Mouse (Mus musculus) embryonic facial prominence, embryonic 15.5 days (tissue): ENCODE measurements around the gene Arid3c. TPM values are rescaled to one million over a fixed set of nuclear protein-coding genes. Genes with fewer than 3 reads are reported as not detected.

ENCODE experiments used
- ATAC-seq: fragments of 200-750 bp; cut with Nextera tagmentation; 2 replicates; pipeline ENCODE4 v1.8.0; 2017; ENCODE audit warnings: low read depth, moderate TSS enrichment; ENCODE audit not compliant: insufficient number of reproducible peaks, low FRiP score, low TSS enrichment
- H3K27ac ChIP-seq: fragments of 300-500 bp; sonication (generic); replicated peaks from 2 replicates; pipeline ENCODE4 v1.5.1; 2015; ENCODE audit warnings: mild to moderate bottlenecking, inconsistent platforms
- H3K27me3 ChIP-seq: fragments of 300-500 bp; sonication (generic); 2 replicates; pipeline ENCODE4 v1.6.1; 2015; ENCODE audit warnings: inconsistent platforms
- H3K36me3 ChIP-seq: fragments of 300-500 bp; sonication (generic); 2 replicates; pipeline ENCODE4 v1.6.1; 2015; ENCODE audit warnings: mild to moderate bottlenecking, inconsistent platforms
- H3K4me1 ChIP-seq: fragments of 300-500 bp; sonication (generic); 2 replicates; pipeline ENCODE4 v1.6.1; 2015; ENCODE audit warnings: inconsistent platforms
- H3K4me2 ChIP-seq: fragments of 300-500 bp; sonication (generic); replicated peaks from 2 replicates; pipeline ENCODE4 v1.6.1; 2015; ENCODE audit warnings: mild to moderate bottlenecking, inconsistent platforms
- H3K4me3 ChIP-seq: fragments of 300-500 bp; sonication (generic); replicated peaks from 2 replicates; pipeline ENCODE4 v1.5.1; 2015; ENCODE audit warnings: mild to moderate bottlenecking, inconsistent platforms
- H3K9ac ChIP-seq: fragments of 300-500 bp; sonication (generic); 2 replicates; pipeline ENCODE4 v1.6.1; 2015; ENCODE audit warnings: inconsistent platforms
- H3K9me3 ChIP-seq: fragments of 300-500 bp; sonication (generic); replicated peaks from 2 replicates; pipeline ENCODE4 v1.6.1; 2016; ENCODE audit warnings: inconsistent platforms
- WGBS: fragments of 180-500 bp; shearing (Covaris S2); methylation state at CpG from one replicate; pipeline ENCODE4 v1.1.7; 2015; 5-methylcytosine and 5-hydroxymethylcytosine counted together
- polyA plus RNA-seq: library from polyadenylated mRNA; unstranded; fragments of >200 nt; fragmentation: Nextera tagmentation; extraction: Ambion mirVana; gene quantifications from 2 replicates; pipeline ENCODE4 v1.2.1, GENCODE M21; 2015

The Arid3c gene
- polyA plus RNA-seq, 1 experiment from 2014 or later: 0.16 TPM

DNA sequence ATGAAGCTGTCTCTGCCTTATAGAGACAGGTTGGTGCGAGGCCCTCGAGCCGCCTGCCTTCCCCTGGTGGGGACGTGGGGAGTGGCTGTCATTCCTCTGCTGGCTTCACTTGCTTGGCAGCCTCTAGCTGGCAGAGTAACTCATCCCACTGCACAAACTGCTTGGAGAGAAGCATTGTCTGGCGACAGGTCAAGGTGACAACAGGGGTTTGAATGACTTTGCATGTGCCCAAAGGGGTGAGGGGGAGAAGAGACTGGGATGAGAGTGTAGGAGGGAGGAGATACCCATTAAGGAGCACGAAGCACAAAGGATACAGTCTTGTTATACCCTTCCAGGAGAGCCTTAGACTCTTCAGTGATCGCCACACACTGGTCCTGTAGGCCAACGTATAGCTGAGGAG is 15.9 kb downstream of the Arid3c start:
- peaks cover 45% of the 10 kb centered on the region for H3K4me1 ChIP-seq
- no peak overlapping the region for H3K27ac ChIP-seq
- 74% methylated on average over 8 of the region's 8 CpGs for WGBS
- H3K9ac ChIP-seq: no peak overlapping the region
- no peaks in the 10 kb centered on the region for H3K9me3 ChIP-seq
- H3K4me3 ChIP-seq: no peak overlapping the region
- H3K36me3 ChIP-seq: peaks cover 35% of the 10 kb centered on the region
- no peaks in the 10 kb centered on the region for H3K27me3 ChIP-seq
- no peak overlapping the region for H3K4me2 ChIP-seq
- ATAC-seq: no peak; the same call in 1 of the 2 replicates

DNA sequence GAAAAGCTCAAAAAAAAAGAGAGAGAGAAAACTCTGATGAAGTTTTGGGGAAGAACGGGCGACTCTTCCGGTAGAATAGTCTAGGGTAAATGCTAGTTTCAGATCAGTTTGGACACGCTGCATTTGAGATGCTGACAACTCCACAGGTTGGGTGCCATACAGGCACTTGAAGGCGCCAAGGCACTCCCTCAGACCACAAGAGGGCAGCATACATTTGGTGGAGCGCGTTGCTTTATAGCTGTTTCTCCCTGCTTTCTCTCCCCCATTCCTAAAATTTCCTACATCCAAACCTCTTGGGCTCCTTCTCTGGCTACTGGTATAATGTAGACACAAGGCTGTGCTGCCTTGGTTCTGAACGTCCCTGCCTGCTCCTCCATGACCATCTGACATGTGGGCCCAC is 16.7 kb downstream of the Arid3c start:
- no peaks in the 10 kb centered on the region for H3K9me3 ChIP-seq
- no peak overlapping the region for H3K27ac ChIP-seq
- no peaks in the 10 kb centered on the region for H3K27me3 ChIP-seq
- H3K4me3 ChIP-seq: peak overlapping the region; percentile 81
- WGBS: 9% methylated on average over 8 of the region's 8 CpGs
- H3K4me2 ChIP-seq: peak overlapping the region; percentile 92
- H3K36me3 ChIP-seq: peaks cover 29% of the 10 kb centered on the region
- H3K9ac ChIP-seq: no peak overlapping the region
- H3K4me1 ChIP-seq: peaks cover 45% of the 10 kb centered on the region
- no peak for ATAC-seq

DNA sequence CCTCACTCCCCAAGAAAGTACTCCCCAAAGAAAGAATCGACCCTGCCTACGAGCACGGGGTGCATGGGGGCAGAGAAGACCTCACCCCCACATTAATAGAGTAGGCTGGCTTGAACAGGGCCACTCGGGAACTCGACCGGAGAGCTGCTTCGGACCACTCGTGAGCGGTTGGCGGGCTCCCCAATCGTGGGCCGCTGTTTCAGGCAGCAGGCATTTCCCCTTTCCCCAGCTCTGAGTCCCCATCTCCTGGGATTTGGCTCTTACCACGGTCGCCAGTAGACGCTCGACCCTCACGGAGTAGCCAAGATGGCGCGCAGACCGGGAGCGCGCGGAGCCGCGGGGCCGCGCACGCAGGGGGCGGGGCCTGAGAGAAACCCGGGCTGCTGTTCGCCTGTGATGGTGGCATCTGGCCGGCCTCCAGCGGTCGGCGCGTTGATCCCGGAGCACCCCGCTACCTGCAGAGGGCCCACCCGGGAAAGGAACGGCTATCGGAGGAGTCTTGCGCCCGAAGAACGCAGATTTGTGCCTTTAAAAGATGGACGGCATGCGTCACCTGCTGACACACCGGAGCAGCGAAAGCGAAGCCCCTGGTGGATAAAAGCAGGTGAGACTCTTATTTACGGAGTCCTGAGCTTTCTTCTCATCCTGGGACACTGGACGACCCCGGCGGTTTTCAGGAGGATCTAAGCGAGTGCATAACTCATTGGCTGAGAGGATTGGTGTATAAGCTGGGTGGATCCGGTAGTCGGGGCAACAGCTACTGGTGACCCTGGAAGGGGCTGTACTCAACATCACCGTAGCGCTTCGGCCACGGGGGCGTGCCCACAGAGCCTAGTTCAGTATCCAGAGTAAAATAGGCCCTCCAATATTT is 17.5 kb downstream of the Arid3c start, which contains the start of gene Rpp25l:
TSS of gene Rpp25l (minus strand) at position 338 of the 871 bp plus-strand sequence.
- ATAC-seq: peak; percentile 26; the same call in 1 of the 2 replicates
- H3K4me1 ChIP-seq: peaks cover 45% of the 10 kb centered on the region
- no peaks in the 10 kb centered on the region for H3K9me3 ChIP-seq
- H3K4me3 ChIP-seq: peak within 1 kb of the TSS; percentile 81
- H3K27me3 ChIP-seq: no peaks in the 10 kb centered on the region
- H3K4me2 ChIP-seq: peak within 1 kb of the TSS; percentile 92
- H3K36me3 ChIP-seq: peaks cover 20% of the 10 kb centered on the region; the same call in 1 of the 2 replicates
- peak within 1 kb of the TSS; percentile 96 for H3K9ac ChIP-seq
- peak within 1 kb of the TSS; percentile 69 for H3K27ac ChIP-seq
- WGBS: 0% methylated on average over 61 of the region's 61 CpGs

DNA sequence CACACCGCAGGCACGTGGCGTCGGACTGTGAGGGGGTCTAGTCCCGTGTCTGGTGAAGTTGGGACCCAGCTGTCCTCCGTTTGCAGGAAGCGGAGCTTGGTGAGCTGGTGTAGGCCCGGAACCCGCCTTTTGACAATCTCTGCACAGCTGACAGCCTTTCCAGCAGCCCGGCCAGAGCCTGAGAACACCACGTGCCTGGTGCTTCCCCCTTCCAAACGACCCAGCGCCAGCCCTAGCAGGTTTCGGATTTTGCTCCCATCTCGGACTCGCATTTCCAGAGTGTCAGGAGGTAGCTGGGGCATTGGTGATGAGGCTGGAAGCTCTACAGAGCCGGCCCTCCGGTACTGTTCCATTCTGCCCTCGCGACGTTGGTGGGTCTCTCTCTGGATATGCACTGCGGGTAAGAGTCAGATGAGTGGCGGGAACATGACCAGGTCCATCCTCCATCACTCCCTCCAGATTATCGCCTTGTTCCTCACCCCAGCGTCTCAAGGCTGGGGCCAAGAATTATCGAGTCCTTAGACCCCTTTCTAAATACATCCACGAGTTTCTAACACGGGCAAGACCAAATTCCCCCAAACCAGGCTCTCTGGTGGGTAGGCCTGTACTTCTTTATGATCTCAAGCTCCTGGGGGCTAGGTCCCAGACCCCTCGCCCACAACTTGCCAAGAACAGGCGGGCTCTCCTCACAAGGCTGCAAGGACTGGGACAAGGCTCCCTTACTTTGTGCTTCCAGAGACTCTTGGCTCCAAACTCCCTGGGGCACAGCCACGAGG is 18.3 kb downstream of the Arid3c start:
- no peaks in the 10 kb centered on the region for H3K27me3 ChIP-seq
- no peaks in the 10 kb centered on the region for H3K9me3 ChIP-seq
- H3K36me3 ChIP-seq: peaks cover 12% of the 10 kb centered on the region; the same call in 1 of the 2 replicates
- H3K27ac ChIP-seq: peak overlapping the region; percentile 69
- H3K4me3 ChIP-seq: peak overlapping the region; percentile 81
- no peak for ATAC-seq
- H3K4me1 ChIP-seq: peaks cover 52% of the 10 kb centered on the region
- peak overlapping the region; percentile 92 for H3K4me2 ChIP-seq
- H3K9ac ChIP-seq: peak overlapping the region; percentile 96
- WGBS: 34% methylated on average over 31 of the region's 31 CpGs

DNA sequence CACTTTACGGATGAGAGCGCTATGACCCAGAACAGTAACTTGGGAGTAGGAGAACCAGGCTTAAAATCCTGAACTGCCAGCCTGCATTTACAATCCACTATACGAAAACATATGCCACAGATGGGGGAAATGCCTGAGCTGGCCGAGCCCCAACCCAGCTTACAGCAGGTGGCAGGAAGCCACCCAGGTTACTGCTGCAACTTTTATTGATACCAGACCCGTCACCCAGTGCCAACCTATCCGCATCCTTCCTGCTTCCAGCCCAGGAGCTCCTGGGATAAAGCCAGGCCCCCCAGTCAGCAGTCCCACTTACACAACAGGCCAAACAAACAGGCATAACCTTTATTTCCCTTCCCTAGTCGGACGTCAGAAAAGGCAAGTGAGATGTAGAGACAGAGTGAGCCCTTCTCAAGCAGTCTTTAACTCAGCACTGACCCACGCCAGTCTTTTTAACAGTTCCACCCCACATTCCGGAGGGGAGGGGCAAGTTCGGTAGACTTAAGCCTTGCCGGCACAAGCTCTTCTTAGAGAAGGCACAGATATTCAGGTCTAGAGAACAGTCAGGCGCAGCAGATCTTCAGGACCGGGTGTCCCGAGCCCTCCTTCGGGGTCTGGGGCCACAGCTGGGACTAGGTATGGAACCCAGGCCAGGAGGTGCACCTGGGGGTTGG is 19.1 kb downstream of the Arid3c start:
- Histone ChIP-seq H3K4me2 (peak overlapping the region; percentile 92), H3K4me1 (peaks cover 51% of the 10 kb centered on the region)

DNA sequence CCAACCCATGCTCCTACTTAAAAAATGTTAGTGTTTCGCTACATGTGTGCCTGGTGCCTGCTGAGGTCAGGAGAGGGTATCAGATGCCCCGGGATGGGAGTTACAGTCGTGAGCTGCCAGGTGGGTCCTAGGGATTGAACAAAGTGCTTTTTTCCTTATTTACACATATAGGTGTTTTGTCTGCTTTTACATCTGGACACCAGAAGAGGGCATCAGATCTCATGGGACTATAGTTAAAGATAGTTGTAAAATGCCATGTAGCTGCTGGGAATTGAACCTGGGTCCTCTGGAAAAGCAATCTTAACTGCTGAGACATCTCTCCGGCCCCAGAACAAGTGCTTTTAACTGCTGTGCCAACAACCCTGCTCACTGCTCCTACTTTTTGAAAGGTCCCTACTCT is 20.7 kb downstream of the Arid3c start:
- H3K4me3 ChIP-seq: no peak overlapping the region
- H3K36me3 ChIP-seq: no peaks in the 10 kb centered on the region
- no peak overlapping the region for H3K27ac ChIP-seq
- H3K4me1 ChIP-seq: peaks cover 58% of the 10 kb centered on the region
- H3K27me3 ChIP-seq: peaks cover 9% of the 10 kb centered on the region; the same call in 1 of the 2 replicates
- no peak for ATAC-seq
- no peak overlapping the region for H3K4me2 ChIP-seq
- no peak overlapping the region for H3K9ac ChIP-seq
- no peaks in the 10 kb centered on the region for H3K9me3 ChIP-seq
- 66% methylated on average over 4 of the region's 4 CpGs for WGBS

More for the DNA sequence above, 19.1 kb downstream of the Arid3c start:
- Histone ChIP-seq H3K36me3 (peaks cover 4% of the 10 kb centered on the region; the same call in 1 of the 2 replicates), H3K4me3 (peak overlapping the region; percentile 81), H3K9ac (peak overlapping the region; percentile 96), H3K27me3 (no peaks in the 10 kb centered on the region), H3K9me3 (no peaks in the 10 kb centered on the region), H3K27ac (no peak overlapping the region; the same call in 1 of the 2 replicates)
- WGBS: 56% methylated on average over 16 of the region's 16 CpGs
- ATAC-seq: no peak

DNA sequence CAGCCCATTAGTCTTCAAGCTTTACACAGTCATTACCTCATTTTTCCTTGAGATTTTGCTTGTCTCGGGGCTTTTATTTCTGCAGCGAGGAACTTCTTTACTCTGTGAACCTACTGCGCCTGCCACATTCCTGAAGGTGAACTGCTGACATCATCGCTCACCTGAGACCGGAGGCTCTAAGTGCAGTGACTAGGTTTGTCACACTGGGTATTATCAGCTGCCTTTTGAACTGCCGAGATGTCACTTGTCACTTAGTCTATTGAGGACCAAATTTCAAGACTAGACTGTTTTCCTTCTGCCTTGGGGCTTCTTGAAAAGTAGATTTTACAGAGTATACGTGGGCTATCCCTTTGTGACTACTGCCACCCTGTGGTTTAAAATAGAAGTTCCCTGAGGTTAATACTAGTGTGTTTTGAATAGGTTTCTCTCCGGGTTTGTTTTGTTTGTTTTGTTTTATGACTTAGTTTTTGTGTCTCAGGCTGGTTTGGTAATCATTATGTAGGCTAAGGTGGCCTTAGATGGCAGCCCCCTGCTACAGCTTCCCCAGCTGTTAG is 22.7 kb downstream of the Arid3c start:
- Histone ChIP-seq H3K4me1 (peaks cover 60% of the 10 kb centered on the region), H3K4me2 (no peak overlapping the region), H3K27me3 (peaks cover 10% of the 10 kb centered on the region; the same call in 1 of the 2 replicates), H3K9me3 (no peaks in the 10 kb centered on the region), H3K9ac (no peak overlapping the region), H3K27ac (no peak overlapping the region), H3K4me3 (no peak overlapping the region), H3K36me3 (no peaks in the 10 kb centered on the region)
- ATAC-seq: no peak
- 29% methylated on average over 8 of the region's 8 CpGs for WGBS

DNA sequence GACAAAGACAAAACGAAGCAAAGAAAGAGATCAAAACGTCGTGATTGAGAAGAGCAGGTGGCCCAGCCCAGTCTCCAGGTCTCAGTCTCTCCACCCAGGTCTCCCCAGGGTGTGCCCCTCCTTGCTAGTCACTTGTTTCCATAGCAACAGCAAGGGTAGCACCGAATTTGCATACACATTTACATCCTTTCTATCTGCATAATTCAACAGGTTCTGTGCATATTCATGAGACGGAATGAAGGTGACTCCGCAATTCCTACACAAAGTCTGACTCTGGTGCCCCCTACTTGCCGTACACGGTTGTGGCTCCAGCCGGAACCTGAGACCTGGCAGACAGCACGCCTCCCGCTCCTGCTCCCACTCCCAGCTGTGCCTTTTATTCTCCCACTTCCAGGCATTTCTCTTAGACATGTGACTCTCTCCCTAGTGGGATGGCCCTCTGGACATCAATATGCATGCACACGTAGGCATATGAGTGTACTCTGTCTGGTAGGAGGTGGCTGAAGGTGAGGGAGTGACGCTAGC is 23.9 kb downstream of the Arid3c start:
- ATAC-seq: peak; percentile 36
- WGBS: 4% methylated on average over 13 of the region's 13 CpGs
- Histone ChIP-seq H3K27ac (no peak overlapping the region), H3K4me1 (peaks cover 51% of the 10 kb centered on the region), H3K9me3 (no peaks in the 10 kb centered on the region), H3K4me2 (peak overlapping the region; percentile 1; the same call in 1 of the 2 replicates), H3K36me3 (no peaks in the 10 kb centered on the region), H3K9ac (no peak overlapping the region), H3K4me3 (no peak overlapping the region), H3K27me3 (peaks cover 10% of the 10 kb centered on the region; the same call in 1 of the 2 replicates)

DNA sequence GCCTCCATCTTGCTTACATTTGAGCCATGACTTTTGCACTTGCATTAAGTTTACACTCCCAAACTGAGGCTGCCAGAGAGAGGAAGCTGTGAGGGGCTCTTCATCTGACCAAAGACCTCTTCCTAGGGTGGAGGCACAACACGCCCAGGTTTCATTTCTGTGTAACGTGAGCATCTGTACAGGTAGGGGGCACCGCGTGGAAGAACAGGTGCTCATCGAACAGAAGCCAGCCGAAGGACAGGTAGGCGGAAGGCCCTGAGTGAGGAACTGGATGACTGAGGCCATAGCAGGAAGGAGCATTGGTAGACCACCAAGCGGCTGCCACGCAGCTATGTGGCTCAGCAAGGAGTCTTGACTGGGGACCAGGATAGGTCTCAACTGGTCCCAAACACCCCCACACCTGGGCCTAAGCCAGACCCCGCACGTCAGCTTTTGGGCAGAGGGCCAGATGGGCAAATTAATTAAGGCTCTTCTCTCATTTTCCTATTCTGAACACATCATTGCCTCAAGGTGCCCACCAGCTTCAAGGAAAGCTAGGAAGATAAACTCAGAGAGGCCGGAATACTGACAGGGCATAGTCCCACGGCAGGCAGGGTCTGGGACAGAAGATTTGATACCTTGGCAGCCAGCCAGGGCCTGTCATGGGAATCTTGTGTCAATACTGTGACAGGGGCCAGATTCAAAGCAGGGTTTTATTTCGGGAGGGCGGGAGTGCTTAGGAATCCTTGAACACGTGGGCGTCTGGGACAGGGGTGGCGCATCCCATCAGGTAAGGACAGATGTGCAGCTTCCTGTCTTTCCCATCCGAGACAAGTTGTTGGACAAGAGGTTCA is 24.8 kb downstream of the Arid3c start:
- no peaks in the 10 kb centered on the region for H3K36me3 ChIP-seq
- peak overlapping the region; percentile 44; the same call in 1 of the 2 replicates for H3K27ac ChIP-seq
- ATAC-seq: no peak
- no peaks in the 10 kb centered on the region for H3K9me3 ChIP-seq
- H3K4me2 ChIP-seq: 0 out of 2 replicates have a peak overlapping the region, but pooled peaks have one; percentile 1
- no peak overlapping the region for H3K9ac ChIP-seq
- peaks cover 42% of the 10 kb centered on the region for H3K4me1 ChIP-seq
- H3K4me3 ChIP-seq: no peak overlapping the region
- peaks cover 10% of the 10 kb centered on the region; the same call in 1 of the 2 replicates for H3K27me3 ChIP-seq
- WGBS: 44% methylated on average over 19 of the region's 19 CpGs

DNA sequence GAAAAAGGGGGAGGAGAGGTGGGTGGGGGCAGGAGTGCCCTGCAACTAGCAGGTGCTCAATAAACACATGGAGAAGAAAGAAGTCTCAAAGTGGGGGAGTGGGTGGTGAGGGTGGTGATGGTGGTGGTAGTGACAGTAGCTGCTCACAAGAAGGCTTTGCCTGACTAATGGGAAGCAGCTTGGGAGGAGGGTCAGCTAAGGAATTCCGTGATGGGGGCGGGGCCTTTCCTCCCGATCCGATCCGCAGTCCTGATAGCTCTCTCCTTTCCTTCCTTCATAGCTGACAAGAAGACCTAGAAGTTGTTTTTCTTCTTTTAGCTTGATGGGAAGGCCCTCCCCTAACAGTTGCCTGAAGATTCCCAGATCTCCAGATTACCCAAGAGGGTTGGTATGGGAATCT is 26.3 kb downstream of the Arid3c start:
- H3K27me3 ChIP-seq: peaks cover 10% of the 10 kb centered on the region; the same call in 1 of the 2 replicates
- no peak overlapping the region for H3K9ac ChIP-seq
- H3K36me3 ChIP-seq: no peaks in the 10 kb centered on the region
- no peak for ATAC-seq
- no peak overlapping the region for H3K4me3 ChIP-seq
- WGBS: 4% methylated on average over 5 of the region's 5 CpGs
- no peak overlapping the region for H3K4me2 ChIP-seq
- H3K9me3 ChIP-seq: no peaks in the 10 kb centered on the region
- peaks cover 42% of the 10 kb centered on the region for H3K4me1 ChIP-seq
- H3K27ac ChIP-seq: 0 out of 2 replicates have a peak overlapping the region, but pooled peaks have one; percentile 12
